Mouse (Mus musculus) activated CD4-positive, CD25-positive, alpha-beta regulatory T cell (primary cell): ENCODE measurements around the gene Marc2. TPM values are rescaled to one million over a fixed set of nuclear protein-coding genes. Genes with fewer than 3 reads are reported as not detected.

Source experiments
- polyA plus RNA-seq, 2 experiments: library from polyadenylated mRNA; unstranded; fragments of 100-300 nt; shearing (Covaris generic); gene quantifications; one replicate each; pipeline ENCODE4 v1.2.1; 2017

The Marc2 gene
- polyA plus RNA-seq = 100 to 1,000 TPM; 318 to 403 TPM

DNA sequence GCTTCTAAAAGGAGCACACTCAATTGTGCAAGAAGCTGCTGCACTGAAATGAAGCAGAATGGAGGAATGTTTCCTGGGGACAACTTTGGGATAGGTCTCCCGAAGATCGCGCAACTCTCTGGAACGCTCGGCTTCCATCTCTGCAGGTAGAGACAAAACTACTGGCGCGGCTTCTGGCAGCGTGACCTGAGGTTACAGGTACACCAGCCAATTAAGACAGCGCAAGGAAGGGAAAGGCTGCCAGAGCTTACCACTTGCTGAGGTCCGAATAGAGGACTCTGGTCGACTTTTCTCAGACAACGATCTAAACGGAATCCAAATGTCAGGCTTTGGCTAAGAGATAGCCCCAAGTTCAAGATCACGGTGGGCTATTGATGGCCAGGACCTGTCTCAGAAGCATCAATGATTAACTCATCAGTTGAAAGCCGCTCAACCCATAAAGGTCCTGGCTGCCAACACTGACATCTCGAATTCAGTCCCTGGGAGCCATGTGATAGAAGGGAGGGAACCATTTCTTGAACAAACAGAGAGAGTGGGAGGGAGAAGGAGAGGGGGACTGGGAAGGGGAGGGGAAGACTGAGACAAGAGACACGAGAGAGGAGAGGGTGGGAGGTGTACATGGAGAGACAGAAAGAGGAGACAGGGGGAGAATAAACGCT lies at the start of gene Marc2:
Gene Marc2, minus strand, starts transcription at position 360 of the 659 bp plus-strand sequence.

DNA sequence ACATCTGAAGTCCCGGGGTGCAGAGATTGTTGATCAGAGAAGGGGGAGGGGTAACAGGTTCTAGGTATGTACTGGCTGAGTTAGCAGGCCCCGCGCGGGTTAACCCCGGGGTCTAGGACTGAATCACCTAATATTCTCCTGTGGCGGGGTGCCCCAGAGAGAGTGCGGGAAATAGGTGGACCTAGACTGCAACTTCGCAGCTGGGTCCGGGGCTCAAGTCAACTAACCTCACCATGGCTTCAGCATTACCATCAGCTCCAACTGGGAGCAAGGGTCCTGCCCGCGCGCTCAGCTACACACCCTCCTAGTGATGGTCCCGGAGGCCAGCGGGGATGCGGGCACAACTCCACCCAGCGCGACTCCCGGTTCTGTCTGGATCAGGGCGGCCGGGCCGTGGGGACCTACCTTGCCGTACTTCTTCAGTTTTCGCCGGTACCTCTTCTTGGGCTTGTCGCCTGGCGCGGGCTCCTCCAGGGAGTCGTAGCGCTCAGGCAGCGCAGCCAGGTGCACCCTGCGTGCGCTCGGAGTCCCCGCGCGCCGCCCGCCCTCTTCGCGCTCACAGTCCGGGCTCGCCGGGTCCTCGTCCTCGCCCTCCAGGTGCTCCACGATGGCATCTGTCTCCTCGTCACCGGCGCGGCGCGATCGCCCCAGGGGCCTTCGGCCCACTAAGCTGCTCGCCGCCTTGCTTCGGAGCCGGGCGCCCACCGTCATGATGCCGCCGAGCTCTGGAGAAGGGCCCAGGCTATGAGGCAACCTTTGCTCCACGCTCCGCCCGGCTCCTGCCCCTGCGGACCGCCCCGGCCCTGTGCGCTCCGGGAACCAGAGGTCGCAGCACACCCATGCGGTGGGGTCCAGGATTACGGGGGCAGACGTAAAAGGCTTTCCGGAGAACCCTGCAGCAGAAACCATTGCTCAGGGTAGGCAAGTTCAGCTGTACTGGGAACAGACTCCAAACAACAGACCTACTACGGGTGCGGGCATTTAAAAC lies 36.3 kb upstream of the Marc2 start, which contains the start of gene C130074G19Rik:
Gene C130074G19Rik, minus strand, starts transcription at position 938 of the 988 bp plus-strand sequence.

DNA sequence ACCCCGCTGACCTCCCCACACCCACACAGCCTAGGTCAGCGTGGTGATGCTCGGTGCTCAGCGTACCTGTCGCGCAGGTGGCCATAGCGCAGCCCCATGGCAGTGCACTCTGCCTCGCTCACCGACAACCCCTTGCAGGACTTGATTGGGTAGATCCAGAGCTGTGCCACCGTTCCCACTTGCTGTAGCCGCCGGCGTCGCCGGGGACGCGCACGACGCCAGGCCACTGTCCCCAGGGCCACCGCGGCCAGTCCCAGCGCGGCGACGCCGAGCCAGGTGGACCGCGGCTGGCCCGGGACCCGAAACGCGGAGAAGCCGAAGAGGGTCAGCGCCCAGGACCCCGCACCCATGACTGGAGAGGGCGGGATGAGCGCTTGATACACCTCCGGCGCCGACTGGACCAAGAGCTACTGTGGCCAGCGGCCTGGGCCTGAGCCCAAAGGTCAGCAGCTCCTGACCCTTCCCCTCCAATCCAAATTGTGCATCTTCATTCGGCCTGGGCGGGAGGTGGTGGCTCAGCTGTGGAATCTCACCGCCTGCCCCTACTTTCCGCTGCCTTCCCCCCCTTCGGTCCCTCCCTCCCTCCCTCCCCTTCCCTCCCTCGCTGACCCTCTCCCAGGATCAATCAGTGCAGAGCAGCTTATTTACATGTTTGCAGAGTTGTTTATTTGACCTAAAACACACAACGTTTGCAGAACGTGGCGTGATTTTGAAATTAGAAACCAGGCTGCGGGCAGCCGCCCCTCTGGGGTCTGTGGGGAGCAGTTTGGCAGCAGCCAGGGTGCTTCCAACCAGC lies 35.3 kb downstream of the Marc2 start, which contains the start of gene Marc1:
Gene Marc1, minus strand, starts transcription at position 534 of the 796 bp plus-strand sequence.

Other genes with a start within 250 kb of the Marc2 start
- gene Hlx, start 113.8 kb downstream of the Marc2 start, polyA plus RNA-seq = 1 to 10 TPM in 1 of 2 experiments, under 1 TPM in 1; 0.19 to 1.6 TPM
- gene Marc1, start 35.1 kb downstream of the Marc2 start, polyA plus RNA-seq = under 1 TPM in 1 of 2 experiments, not detected in 1; 0.26 TPM
- not detected for gene C130074G19Rik, start 36.8 kb upstream of the Marc2 start, polyA plus RNA-seq
- gene Mark1, start 153.1 kb upstream of the Marc2 start, polyA plus RNA-seq = not detected